Mouse (Mus musculus) intestine, embryonic 14.5 days (tissue): ENCODE results near the gene Vstm4. TPM values are rescaled to one million over a fixed set of nuclear protein-coding genes. Genes with fewer than 3 reads are reported as not detected.

ENCODE experiments used
- ATAC-seq: fragments of 200-750 bp; cut with Nextera tagmentation; replicated peaks from 2 replicates; pipeline ENCODE4 v1.8.0; 2017; ENCODE audit warnings: low read depth, moderate number of reproducible peaks, moderate TSS enrichment, moderate library complexity; ENCODE audit not compliant: low FRiP score, low TSS enrichment
- DNase-seq: peaks from one replicate; pipeline ENCODE4 v3.0.0-alpha.2; 2018; ENCODE audit warnings: low spot score
- H3K27ac ChIP-seq: fragments of 300-500 bp; sonication (generic); 2 replicates; pipeline ENCODE4 v1.5.1; 2014; ENCODE audit warnings: low read depth, mild to moderate bottlenecking, control low read depth
- H3K27me3 ChIP-seq: fragments of 300-500 bp; sonication (generic); replicated peaks from 2 replicates; pipeline ENCODE4 v1.6.1; 2014; ENCODE audit warnings: low read length, control low read depth; ENCODE audit not compliant: control insufficient read depth, insufficient read depth
- H3K36me3 ChIP-seq: fragments of 300-500 bp; sonication (generic); 2 replicates; pipeline ENCODE4 v1.6.1; 2014; ENCODE audit warnings: low read length, control low read depth; ENCODE audit not compliant: control insufficient read depth, insufficient read depth
- H3K4me1 ChIP-seq: fragments of 300-500 bp; sonication (generic); replicated peaks from 2 replicates; pipeline ENCODE4 v1.6.1; 2014; ENCODE audit warnings: low read length, control low read depth, mixed read lengths; ENCODE audit not compliant: control insufficient read depth, insufficient read depth
- H3K4me2 ChIP-seq: fragments of 300-500 bp; sonication (generic); 2 replicates; pipeline ENCODE4 v1.6.1; 2014; ENCODE audit warnings: low read length
- H3K4me3 ChIP-seq: fragments of 300-500 bp; sonication (generic); 2 replicates; pipeline ENCODE4 v1.5.1; 2014; ENCODE audit warnings: low read depth, low read length, control low read depth, mixed read lengths
- H3K9ac ChIP-seq: fragments of 300-500 bp; sonication (generic); 2 replicates; pipeline ENCODE4 v1.6.1; 2014; ENCODE audit warnings: mild to moderate bottlenecking, low read length
- H3K9me3 ChIP-seq: fragments of 300-500 bp; sonication (generic); 2 replicates; pipeline ENCODE4 v1.6.1; 2016; ENCODE audit warnings: low read length, control low read depth; ENCODE audit not compliant: control insufficient read depth
- WGBS: fragments of 180-500 bp; shearing (Covaris S2); extraction: QIAGEN DNeasy Blood & Tissue Kit; methylation state at CpG from one replicate; pipeline ENCODE4 v1.1.7; 2014; 5-methylcytosine and 5-hydroxymethylcytosine counted together
- polyA plus RNA-seq: library from polyadenylated mRNA; unstranded; fragments of >200 nt; fragmentation: Nextera tagmentation; extraction: Ambion mirVana; gene quantifications from 2 replicates; pipeline ENCODE4 v1.2.1, GENCODE M21; 2014

Vstm4 gene
- polyA plus RNA-seq, 1 experiment from 2014 or later = 31.0 TPM

DNA sequence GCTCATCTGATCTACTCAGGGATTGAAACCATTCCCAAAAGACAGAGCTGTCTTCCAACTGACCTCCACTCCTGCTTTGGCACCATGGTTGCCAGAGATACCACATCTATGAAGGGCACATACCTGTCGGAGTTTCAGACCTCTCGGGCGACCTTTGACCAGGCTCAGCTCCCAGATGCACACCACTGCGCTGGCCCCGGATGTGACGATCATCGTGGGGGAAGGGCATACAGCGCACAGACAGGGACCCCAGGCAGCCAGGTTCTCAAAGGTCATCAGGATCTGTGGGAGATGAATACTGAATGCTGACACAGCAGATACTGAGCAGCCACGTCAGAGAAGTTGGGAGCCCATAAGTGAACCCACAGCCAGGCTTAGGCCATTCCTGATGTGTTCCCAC is 114.1 kb downstream of the Vstm4 start:
- no peak for ATAC-seq

DNA sequence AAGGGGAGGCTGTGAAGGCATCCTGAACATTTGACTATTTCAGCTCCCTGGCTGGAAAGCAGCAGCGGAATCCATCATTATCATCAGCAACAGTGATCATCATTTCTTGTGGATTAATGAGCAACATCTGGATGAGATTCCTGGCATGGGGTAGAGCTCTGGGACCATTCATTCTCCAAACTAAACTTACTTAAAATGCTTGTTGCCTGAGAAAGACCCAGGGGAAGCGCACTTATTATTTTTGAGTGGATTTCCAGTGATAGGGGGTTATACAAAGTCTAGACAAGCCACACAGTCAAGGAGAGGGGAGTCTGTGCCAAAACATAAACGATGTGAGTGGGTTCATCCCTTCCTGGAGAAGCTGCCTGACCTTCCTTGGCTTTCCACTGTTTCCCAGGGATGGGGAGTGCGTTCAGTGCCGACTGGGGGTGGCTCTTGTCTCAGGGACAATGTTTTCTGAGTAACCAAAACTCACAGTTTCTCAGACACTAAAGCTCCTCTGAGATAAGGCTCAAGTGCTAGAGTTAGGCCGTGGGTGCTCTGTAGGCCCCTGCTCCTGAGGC is 127.7 kb downstream of the Vstm4 start:
- Histone ChIP-seq H3K36me3 (no peaks in the 10 kb centered on the region), H3K9ac (no peak overlapping the region), H3K9me3 (no peaks in the 10 kb centered on the region), H3K4me1 (0 out of 2 replicates have a peak, but pooled peaks cover 6% of the 10 kb centered on the region), H3K27me3 (no peaks in the 10 kb centered on the region), H3K4me2 (no peak overlapping the region), H3K4me3 (no peak overlapping the region), H3K27ac (no peak overlapping the region)
- ATAC-seq (no peak), DNase-seq (no peak)
- WGBS = 44% methylated on average over 6 of the region's 6 CpGs

More for the DNA sequence above, 114.1 kb downstream of the Vstm4 start:
- no peak for DNase-seq
- Histone ChIP-seq H3K36me3 (no peaks in the 10 kb centered on the region), H3K27me3 (no peaks in the 10 kb centered on the region), H3K27ac (no peak overlapping the region), H3K4me3 (no peak overlapping the region), H3K9ac (no peak overlapping the region), H3K9me3 (no peaks in the 10 kb centered on the region), H3K4me2 (no peak overlapping the region), H3K4me1 (no peaks in the 10 kb centered on the region)
- 64% methylated on average over 9 of the region's 9 CpGs for WGBS

DNA sequence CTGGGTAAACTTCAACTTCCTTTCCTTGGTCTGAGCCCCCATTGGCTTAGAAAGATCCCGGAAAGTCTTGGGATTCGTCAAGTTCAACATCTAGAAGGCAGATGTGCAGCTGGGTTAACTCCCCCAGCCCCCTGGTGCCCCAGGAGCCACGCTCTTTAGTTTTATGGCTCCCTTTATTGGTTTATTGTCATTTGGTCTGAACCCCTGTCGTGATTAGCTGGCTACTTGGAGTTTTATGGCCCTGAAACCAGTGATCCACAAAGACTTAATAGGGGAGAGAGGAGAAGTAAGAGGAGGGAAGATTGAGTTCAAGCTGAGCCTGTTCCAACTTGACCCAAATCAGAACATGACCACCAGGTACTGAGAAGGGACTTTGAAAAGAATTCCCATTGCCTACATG is 130.1 kb downstream of the Vstm4 start:
- Histone ChIP-seq H3K36me3 (no peaks in the 10 kb centered on the region), H3K9ac (no peak overlapping the region), H3K4me1 (0 out of 2 replicates have a peak, but pooled peaks cover 6% of the 10 kb centered on the region), H3K4me2 (no peak overlapping the region), H3K27me3 (no peaks in the 10 kb centered on the region), H3K4me3 (no peak overlapping the region), H3K27ac (no peak overlapping the region), H3K9me3 (no peaks in the 10 kb centered on the region)
- 22% methylated on average over 4 of the region's 4 CpGs for WGBS
- ATAC-seq = peak; percentile 66
- no peak for DNase-seq

Other genes starting within 250 kb of the Vstm4 start
- 0.05 and 0.17 TPM in 2 replicates for gene 3425401B19Rik, start 171.5 kb upstream of the Vstm4 start, polyA plus RNA-seq
- gene Tmem273, start 70.8 kb upstream of the Vstm4 start, polyA plus RNA-seq = 1.4 and 2.2 TPM in 2 replicates
- gene Fam170b, start 22.8 kb upstream of the Vstm4 start, polyA plus RNA-seq = not detected in 2 replicates
- 0.39 and 0.47 TPM in 2 replicates for gene Lrrc18, start 134.6 kb downstream of the Vstm4 start, polyA plus RNA-seq